Mouse (Mus musculus): ENCODE results near the gene Gm3173.
"Not testable (repeated sequence)": the region's sequence is repeated elsewhere in the genome, so short reads cannot be mapped to it uniquely, and the experiment has no call there.

GRCm38 (mm10) chr14:4481445-4481844 is 50.7 kb downstream of the Gm3173 start, which contains the start of gene Gm3182:
- TF ChIP-seq CTCF (IDR thresholded peaks at IDR 0.05; ENCODE audit: borderline replicate concordance, extremely low read depth, insufficient read depth, insufficient read length); POLR2A (IDR thresholded peaks at IDR 0.05; ENCODE audit: borderline replicate concordance, extremely low read depth, insufficient read depth, insufficient read length, poor library complexity, severe bottlenecking): not testable (repeated sequence)
